Mouse (Mus musculus): ENCODE results near the gene Mndal.
"Not testable (repeated sequence)": the region's sequence is repeated elsewhere in the genome, so short reads cannot be mapped to it uniquely, and the experiment has no call there.

Gene Mndal

GRCm38 (mm10) chr1:173889741-173890140 lies 52.5 kb downstream of the Mndal start:
- not testable (repeated sequence) for DNase-seq (ENCODE audit: low spot score)

GRCm38 (mm10) chr1:173887026-173887787 lies 55.1 kb downstream of the Mndal start:
- DNase-seq (ENCODE audit: low spot score), result not testable (repeated sequence)

GRCm38 (mm10) chr1:173880004-173880666 lies 62.2 kb downstream of the Mndal start:
- peak; percentile 14 for DNase-seq (ENCODE audit: low spot score)

GRCm38 (mm10) chr1:173879225-173879987 lies 62.9 kb downstream of the Mndal start:
- not testable (repeated sequence) for DNase-seq (ENCODE audit: low spot score)

- not testable (repeated sequence) for DNase-seq (ENCODE audit: low spot score)
Measured at GRCm38 (mm10) chr1:173878264-173878663, 64.0 kb downstream of the Mndal start.

GRCm38 (mm10) chr1:173877125-173877524 lies 65.2 kb downstream of the Mndal start:
- not testable (repeated sequence) for DNase-seq (ENCODE audit: low spot score)

- DNase-seq (ENCODE audit: low spot score), result not testable (repeated sequence)
Measured at GRCm38 (mm10) chr1:173868586-173868985, 73.7 kb downstream of the Mndal start.

GRCm38 (mm10) chr1:173866504-173866903 lies 75.8 kb downstream of the Mndal start:
- DNase-seq (ENCODE audit: low spot score), result no peak

GRCm38 (mm10) chr1:173853711-173854110 lies 88.6 kb downstream of the Mndal start:
- DNase-seq (ENCODE audit: low spot score), result not testable (repeated sequence)

GRCm38 (mm10) chr1:173852853-173853252 lies 89.4 kb downstream of the Mndal start:
- DNase-seq (ENCODE audit: low spot score), result peak; percentile 5

GRCm38 (mm10) chr1:173846193-173846592 lies 96.1 kb downstream of the Mndal start:
- not testable (repeated sequence) for DNase-seq (ENCODE audit: low spot score)

GRCm38 (mm10) chr1:173844754-173845153 lies 97.5 kb downstream of the Mndal start:
- DNase-seq (ENCODE audit: low spot score), result no peak

GRCm38 (mm10) chr1:173821481-173821803 lies 120.8 kb downstream of the Mndal start:
- not testable (repeated sequence) for DNase-seq (ENCODE audit: low spot score)

- DNase-seq (ENCODE audit: low spot score), result not testable (repeated sequence)
Measured at GRCm38 (mm10) chr1:173820794-173821480, 121.4 kb downstream of the Mndal start.

GRCm38 (mm10) chr1:173809294-173809693 lies 133.0 kb downstream of the Mndal start:
- DNase-seq (ENCODE audit: low spot score), result peak; percentile 35

- DNase-seq (ENCODE audit: low spot score), result peak; percentile 7
Measured at GRCm38 (mm10) chr1:173802689-173803281, 139.5 kb downstream of the Mndal start.

- not testable (repeated sequence) for DNase-seq (ENCODE audit: low spot score)
Measured at GRCm38 (mm10) chr1:173802207-173802606, 140.1 kb downstream of the Mndal start.

- DNase-seq (ENCODE audit: low spot score), result not testable (repeated sequence)
Measured at GRCm38 (mm10) chr1:173801791-173802190, 140.5 kb downstream of the Mndal start.
